Mouse (Mus musculus): ENCODE results near the gene Gm3618.
"Not testable (repeated sequence)": the region's sequence is repeated elsewhere in the genome, so short reads cannot be mapped to it uniquely, and the experiment has no call there.

The Gm3618 gene

DNA sequence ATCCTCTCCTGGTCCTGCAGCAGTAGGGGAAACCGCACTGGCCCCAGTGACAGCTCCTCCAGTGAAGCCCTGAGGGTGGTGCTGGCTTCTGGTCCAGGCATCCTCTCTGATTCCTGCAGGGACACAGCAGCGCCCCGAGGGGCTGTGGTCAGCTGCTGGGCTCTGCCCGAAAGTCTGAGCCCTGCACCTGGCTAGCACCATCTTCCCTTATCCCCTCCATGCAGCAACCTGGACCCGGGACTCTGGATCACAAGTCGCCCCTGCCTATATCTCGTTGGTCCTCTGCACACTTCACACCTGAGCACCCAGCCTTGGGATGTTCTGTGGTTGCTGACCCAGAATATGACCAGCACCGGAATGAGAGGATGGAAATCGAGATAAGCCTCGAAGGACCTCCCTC lies at the start of gene Gm3618:
Gm3618 (minus strand) TSS at position 101 of the 400 bp plus-strand sequence.
- DNase-seq (ENCODE audit: low spot score), result not testable (repeated sequence)

DNA sequence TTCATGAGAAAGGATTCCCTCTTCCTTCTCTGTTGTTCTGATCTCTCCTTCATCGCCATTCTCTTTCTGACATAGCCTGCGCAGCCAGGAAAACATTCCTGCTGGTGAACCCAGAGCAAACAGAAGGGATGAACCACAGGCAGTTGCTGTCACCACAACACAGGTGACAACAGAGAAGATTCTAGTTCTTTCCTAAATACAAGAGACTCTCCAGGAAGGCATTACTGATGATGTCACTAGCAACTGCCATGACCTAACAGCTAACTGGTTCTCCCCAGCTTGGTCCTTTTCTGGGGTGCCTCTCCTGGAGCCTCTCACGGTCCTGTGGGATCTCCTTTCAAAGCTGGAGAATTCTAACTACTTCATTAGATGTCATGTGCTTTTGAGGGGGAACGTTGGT lies 46.7 kb upstream of the Gm3618 start, which contains the start of gene Gm16440:
Gm16440 (minus strand) TSS at position 101 of the 400 bp plus-strand sequence.
- DNase-seq (ENCODE audit: low spot score), result not testable (repeated sequence)

DNA sequence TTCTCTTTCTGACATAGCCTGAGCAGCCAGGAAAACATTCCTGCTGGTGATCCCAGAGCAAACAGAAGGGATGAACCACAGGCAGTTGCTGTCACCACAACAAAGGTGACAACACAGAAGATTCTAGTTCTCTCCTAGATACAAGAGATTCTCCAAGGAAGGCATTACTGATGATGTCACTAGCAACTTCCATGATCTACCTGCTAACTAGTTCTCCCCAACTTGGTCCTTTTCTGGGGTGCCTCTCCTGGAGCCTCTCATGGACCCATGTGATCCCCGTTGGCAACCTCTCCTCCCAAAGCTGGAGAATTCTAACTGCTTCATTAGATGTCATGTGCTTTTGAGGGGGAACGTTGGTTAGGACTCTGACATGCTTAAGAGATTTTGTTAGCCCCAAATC lies 38.7 kb downstream of the Gm3618 start, which contains the start of gene Gm21103:
Gm21103 (minus strand) TSS at position 101 of the 400 bp plus-strand sequence.
- DNase-seq (ENCODE audit: low spot score), result not testable (repeated sequence)

DNA sequence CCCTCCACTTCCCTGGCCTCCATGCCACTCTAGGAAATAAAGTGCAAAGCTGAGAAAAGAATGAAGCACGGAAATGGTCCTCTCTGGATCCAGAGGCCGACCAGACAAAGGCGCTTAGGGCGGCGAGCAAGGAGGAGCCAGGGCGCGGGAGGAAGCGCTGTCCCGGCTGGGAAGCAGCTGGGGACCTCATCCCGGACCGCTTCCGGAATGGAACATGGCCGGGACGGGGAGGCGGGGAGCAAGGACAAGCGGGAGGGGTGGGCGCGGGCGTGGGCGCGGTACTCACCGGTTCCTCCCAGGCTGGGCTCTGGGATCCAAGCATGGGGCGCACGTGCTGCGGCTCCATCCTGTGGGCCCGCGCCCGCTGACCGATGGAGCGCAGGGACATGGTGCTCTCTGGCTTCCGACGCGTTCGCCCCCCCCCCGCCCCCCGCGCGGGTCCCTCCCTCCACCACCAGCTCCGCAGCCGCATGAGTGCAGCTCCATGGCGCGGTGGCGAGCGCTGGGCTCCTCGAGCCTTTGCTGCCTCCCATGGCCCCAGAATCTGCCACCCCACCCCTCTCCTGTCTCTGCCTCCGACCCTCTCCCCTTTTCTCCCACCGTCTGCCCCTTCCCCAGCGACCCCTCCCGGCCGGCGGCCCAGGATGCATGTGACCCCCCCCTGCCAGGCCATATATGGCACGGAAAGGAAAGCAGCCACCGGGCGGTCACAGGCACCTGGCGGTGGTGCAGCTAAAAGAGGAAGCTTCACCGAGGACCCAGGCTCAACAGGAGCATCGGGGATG lies 56.4 kb downstream of the Gm3618 start, which contains the start of gene Gm3411:
Gm3411 (minus strand) TSS at position 320 of the 785 bp plus-strand sequence.
- peak; percentile 22 for DNase-seq (ENCODE audit: low spot score)

All from urinary bladder, postnatal 14 days (tissue).